Mouse (Mus musculus) cerebellum, adult 2 months (tissue): ENCODE measurements at regions not wholly inside any gene's neighbourhood (a gene's known extent, or its start where the extent isn't known, plus 50 kb on each side); places are given as distances from the start of the nearest gene placed in this dataset.

Experiments
- DNase-seq, 2 experiments: peaks; one replicate each; pipeline ENCODE4 v3.0.0; 2021
- H3K27ac ChIP-seq: fragments of 200-500 bp; 2 replicates; pipeline ENCODE4 v1.5.1; 2012; ENCODE audit warnings: low read length, control low read depth, inconsistent platforms; ENCODE audit not compliant: insufficient read depth
- H3K27me3 ChIP-seq: fragments of 200-500 bp; 2 replicates; pipeline ENCODE4 v1.6.1; 2012; ENCODE audit warnings: inconsistent platforms, mild to moderate bottlenecking, low read length, moderate library complexity; ENCODE audit not compliant: control insufficient read depth, insufficient read depth
- H3K4me1 ChIP-seq: fragments of 200-500 bp; 2 replicates; pipeline ENCODE4 v1.6.1; 2011; ENCODE audit warnings: low read length; ENCODE audit not compliant: control insufficient read depth, insufficient read depth
- H3K4me3 ChIP-seq: fragments of 200-500 bp; replicated peaks from 2 replicates; pipeline ENCODE3; 2011; ENCODE audit warnings: mild to moderate bottlenecking, low read depth, low read length, control low read depth; ENCODE audit not compliant: insufficient read depth
- CTCF ChIP-seq: fragments of 200-500 bp; IDR thresholded peaks from 2 replicates; pipeline ENCODE4 v1.5.1; 2011; ENCODE audit warnings: low read depth, mild to moderate bottlenecking, control low read depth, low read length, moderate library complexity, borderline replicate concordance; ENCODE audit not compliant: insufficient read depth
- POLR2A ChIP-seq: fragments of 200-500 bp; IDR thresholded peaks from 2 replicates; pipeline ENCODE4 v1.6.1; 2011; ENCODE audit warnings: low read length, control low read depth, borderline replicate concordance; ENCODE audit not compliant: insufficient read depth
- WGBS: fragments of 180-500 bp; shearing (Covaris S2); methylation state at CpG from one replicate; pipeline ENCODE4 v1.1.7; 2018; 5-methylcytosine and 5-hydroxymethylcytosine counted together

DNA sequence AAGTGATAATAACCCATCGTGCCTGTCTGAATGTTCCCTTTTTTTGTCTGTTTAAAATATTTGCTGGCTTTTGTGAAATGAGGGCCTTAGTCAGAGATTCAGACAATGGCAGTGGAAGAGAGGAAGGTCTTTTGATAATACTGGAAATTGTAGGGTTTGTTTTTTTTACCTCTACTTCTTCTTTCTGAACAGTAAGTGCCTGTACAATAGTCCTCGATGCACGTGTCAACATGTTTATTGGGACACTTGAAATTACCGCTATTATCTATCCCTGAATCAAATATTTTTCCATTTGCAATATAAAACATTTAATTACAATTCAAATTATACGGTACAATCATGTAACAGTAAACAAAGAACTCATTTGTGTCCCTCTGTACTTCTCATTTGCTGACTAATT is 733.5 kb downstream of the Fam19a2 start:
- no peak overlapping the region for H3K4me3 ChIP-seq
- DNase-seq: no peak

GRCm38 (mm10) chr10:123998959-123999358 is 735.2 kb downstream of the Fam19a2 start:
- Histone ChIP-seq H3K27ac (no peak overlapping the region), H3K4me1 (no peaks in the 10 kb centered on the region), H3K4me3 (no peak overlapping the region), H3K27me3 (no peaks in the 10 kb centered on the region)
- TF ChIP-seq POLR2A: no peak
- TF ChIP-seq CTCF: no peak
- no peak for DNase-seq
- WGBS: 81% methylated on average over 1 of the region's 1 CpGs

More for the DNA sequence above, 733.5 kb downstream of the Fam19a2 start:
- 86% methylated on average over 5 of the region's 5 CpGs for WGBS
- Histone ChIP-seq H3K27ac (no peak overlapping the region), H3K27me3 (no peaks in the 10 kb centered on the region), H3K4me1 (no peaks in the 10 kb centered on the region)
- TF ChIP-seq CTCF (no peak), POLR2A (no peak)

GRCm38 (mm10) chr10:124045031-124045430 is 781.2 kb downstream of the Fam19a2 start:
- 50% methylated on average over 4 of the region's 4 CpGs for WGBS
- TF ChIP-seq CTCF: no peak
- no peak for TF ChIP-seq POLR2A
- DNase-seq: no peak
- H3K27ac ChIP-seq: no peak overlapping the region
- H3K4me3 ChIP-seq: no peak overlapping the region
- no peaks in the 10 kb centered on the region for H3K27me3 ChIP-seq
- no peaks in the 10 kb centered on the region for H3K4me1 ChIP-seq

DNA sequence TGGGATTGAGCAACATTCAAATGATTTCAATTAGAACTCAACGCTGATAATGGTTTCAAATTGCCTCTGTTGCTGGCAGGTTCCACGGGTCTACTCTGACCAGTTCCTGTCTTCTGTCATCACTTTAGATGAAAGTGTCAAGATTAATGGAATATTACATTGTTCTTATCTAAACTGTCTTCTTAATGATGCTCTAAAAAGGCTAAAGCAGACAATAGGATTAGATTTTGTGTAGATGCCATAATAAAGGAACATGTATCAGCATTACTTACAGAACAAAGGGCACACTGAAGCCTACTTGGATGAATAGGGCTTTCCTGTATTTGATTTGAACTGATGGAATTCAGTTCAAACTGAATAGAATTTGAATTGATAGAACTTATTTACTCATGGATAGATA is 782.0 kb downstream of the Fam19a2 start:
- WGBS: 87% methylated on average over 2 of the region's 2 CpGs
- DNase-seq: no peak

GRCm38 (mm10) chr10:124082756-124083155 is 819.0 kb downstream of the Fam19a2 start:
- TF ChIP-seq CTCF (no peak), POLR2A (no peak)
- H3K4me3 ChIP-seq: no peak overlapping the region
- no peaks in the 10 kb centered on the region for H3K4me1 ChIP-seq
- 4% methylated on average over 3 of the region's 3 CpGs for WGBS
- H3K27me3 ChIP-seq: no peaks in the 10 kb centered on the region
- H3K27ac ChIP-seq: no peak overlapping the region
- no peak for DNase-seq

More for the DNA sequence above, 782.0 kb downstream of the Fam19a2 start:
- H3K27ac ChIP-seq: no peak overlapping the region
- TF ChIP-seq CTCF (no peak), POLR2A (no peak)
- no peaks in the 10 kb centered on the region for H3K27me3 ChIP-seq
- H3K4me3 ChIP-seq: no peak overlapping the region
- H3K4me1 ChIP-seq: no peaks in the 10 kb centered on the region

- Histone ChIP-seq H3K27me3 (no peaks in the 10 kb centered on the region), H3K4me1 (no peaks in the 10 kb centered on the region), H3K4me3 (no peak overlapping the region), H3K27ac (no peak overlapping the region)
- TF ChIP-seq CTCF: no peak
- no peak for TF ChIP-seq POLR2A
- WGBS: 83% methylated on average over 10 of the region's 10 CpGs
- no peak for DNase-seq
These were observed 826.8 kb downstream of the Fam19a2 start for GRCm38 (mm10) chr10:124090547-124090946.

DNA sequence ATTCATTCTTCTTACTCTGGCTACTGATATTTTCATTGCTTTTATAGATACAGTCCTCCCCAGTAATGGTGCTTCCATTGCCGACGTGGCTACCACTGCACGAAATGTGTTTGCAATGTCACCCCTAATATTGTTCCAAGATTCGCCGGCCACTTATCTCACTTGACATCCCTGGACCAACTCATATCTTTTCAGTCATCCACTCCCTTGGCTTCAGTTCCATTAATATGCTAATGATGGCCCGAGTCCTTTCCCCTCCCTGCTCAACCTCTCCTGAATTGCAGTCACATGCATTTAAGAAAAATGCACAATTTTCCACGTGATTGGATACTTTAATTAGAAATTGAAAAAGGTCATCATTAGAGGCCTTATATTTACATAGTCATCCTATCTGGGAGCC is 827.6 kb downstream of the Fam19a2 start:
- WGBS: 66% methylated on average over 7 of the region's 7 CpGs
- DNase-seq: no peak
- no peaks in the 10 kb centered on the region for H3K27me3 ChIP-seq
- no peak overlapping the region for H3K27ac ChIP-seq
- H3K4me3 ChIP-seq: no peak overlapping the region
- no peaks in the 10 kb centered on the region for H3K4me1 ChIP-seq
- TF ChIP-seq CTCF (no peak), POLR2A (no peak)

- Histone ChIP-seq H3K27ac (no peak overlapping the region), H3K4me1 (no peaks in the 10 kb centered on the region), H3K27me3 (no peaks in the 10 kb centered on the region), H3K4me3 (no peak overlapping the region)
- no peak for TF ChIP-seq POLR2A
- TF ChIP-seq CTCF: no peak
- DNase-seq: no peak
These were observed 855.8 kb downstream of the Fam19a2 start for GRCm38 (mm10) chr10:124119585-124119984.
